Mouse (Mus musculus) adrenal gland, postnatal 4 days (tissue): Measurements from ENCODE around the gene Ogfod1. TPM values are rescaled to one million over a fixed set of nuclear protein-coding genes. Genes with fewer than 3 reads are reported as not detected.

Experiments used
- DNase-seq, 2 experiments: peaks; one replicate each; pipeline ENCODE4 v3.0.0; 2021 to 2022; ENCODE audit warnings: low spot score in 2 of 2, mixed read lengths in 2 of 2
- total RNA-seq, 2 experiments: library from RNA; stranded (reverse); gene quantifications; 2 replicates each; pipeline ENCODE4 v1.2.3; 2021

Ogfod1 gene
- total RNA-seq, 2 experiments from 2014 or later: 12.1 to 14.8 TPM

GRCm38 (mm10) chr8:94066121-94066863, 29.3 kb downstream of the Ogfod1 start:
- DNase-seq: no peak

GRCm38 (mm10) chr8:94068793-94069192, 31.8 kb downstream of the Ogfod1 start:
- no peak for DNase-seq

GRCm38 (mm10) chr8:94076461-94077192, 39.6 kb downstream of the Ogfod1 start:
- no peak for DNase-seq

GRCm38 (mm10) chr8:94087964-94088363, 51.0 kb downstream of the Ogfod1 start:
- DNase-seq: no peak

GRCm38 (mm10) chr8:94089715-94090114, 52.7 kb downstream of the Ogfod1 start:
- no peak for DNase-seq

- DNase-seq: no peak
Measured at GRCm38 (mm10) chr8:94092848-94093247, 55.9 kb downstream of the Ogfod1 start.

GRCm38 (mm10) chr8:94094281-94094680, 57.3 kb downstream of the Ogfod1 start:
- DNase-seq: no peak

GRCm38 (mm10) chr8:94098081-94098974, 61.3 kb downstream of the Ogfod1 start, which contains the start of gene Bbs2:
Gene Bbs2 (minus strand): TSS chr8:94098928.
- DNase-seq: peak; percentile 94 to 98

GRCm38 (mm10) chr8:94098996-94099395, 62.0 kb downstream of the Ogfod1 start:
- no peak for DNase-seq

GRCm38 (mm10) chr8:94104146-94104545, 67.1 kb downstream of the Ogfod1 start:
- DNase-seq: peak in 1 of 2 experiments; percentile 9

GRCm38 (mm10) chr8:94107871-94108270, 70.9 kb downstream of the Ogfod1 start:
- no peak for DNase-seq

GRCm38 (mm10) chr8:94109396-94109795, 72.4 kb downstream of the Ogfod1 start:
- no peak for DNase-seq

GRCm38 (mm10) chr8:94109835-94110234, 72.8 kb downstream of the Ogfod1 start:
- DNase-seq: no peak

- DNase-seq: no peak
Measured at GRCm38 (mm10) chr8:94110526-94111177, 73.7 kb downstream of the Ogfod1 start.

- DNase-seq: no peak
Measured at GRCm38 (mm10) chr8:94113435-94113834, 76.4 kb downstream of the Ogfod1 start.

- DNase-seq: no peak
Measured at GRCm38 (mm10) chr8:94113972-94114371, 77.0 kb downstream of the Ogfod1 start.

Other genes starting within 250 kb of the Ogfod1 start
- gene Gnao1, start 227.2 kb upstream of the Ogfod1 start, total RNA-seq: 10 to 100 TPM; 51.9 to 69.8 TPM
- gene Amfr, start 24.4 kb upstream of the Ogfod1 start, total RNA-seq: 100 to 1,000 TPM; 142 to 152 TPM
- 10 to 100 TPM; 61.4 to 63.6 TPM for gene Nudt21, start 167 bp upstream of the Ogfod1 start, total RNA-seq
- 10 to 100 TPM; 29.4 to 29.6 TPM for gene Bbs2, start 61.7 kb downstream of the Ogfod1 start, total RNA-seq
- gene Mt4, start 100.0 kb downstream of the Ogfod1 start, total RNA-seq: not detected
- gene Mt3, start 115.4 kb downstream of the Ogfod1 start, total RNA-seq: 1 to 10 TPM; 6.5 to 6.9 TPM
- 100 to 1,000 TPM; 179 to 183 TPM for gene Mt2, start 135.5 kb downstream of the Ogfod1 start, total RNA-seq
- gene Mt1, start 141.9 kb downstream of the Ogfod1 start, total RNA-seq: 100 to 1,000 TPM; 241 to 243 TPM
- gene Nup93, start 177.4 kb downstream of the Ogfod1 start, total RNA-seq: 10 to 100 TPM; 33.3 to 33.8 TPM